Mouse (Mus musculus) naive thymus-derived CD4-positive, alpha-beta T cell, adult 2 months (primary cell): Measurements from ENCODE around the gene Fubp1.

Experiments used
- DNase-seq: peaks from one replicate; pipeline ENCODE4 v3.0.0-alpha.2; 2011; ENCODE audit warnings: low read depth

The Fubp1 gene

GRCm38 (mm10) chr3:152209967-152210634, at the start of gene Fubp1, which contains the start of gene Dnajb4:
TSS of gene Fubp1 (plus strand) at chr3:152210422.
TSS of gene Dnajb4 (minus strand) at chr3:152210302.
- peak; percentile 100 for DNase-seq

- DNase-seq = no peak
These were observed 49.6 kb upstream of the Fubp1 start for GRCm38 (mm10) chr3:152160607-152161006.

GRCm38 (mm10) chr3:152163320-152163719, 46.9 kb upstream of the Fubp1 start:
- no peak for DNase-seq

- DNase-seq = no peak
These were observed 45.2 kb upstream of the Fubp1 start for GRCm38 (mm10) chr3:152165014-152165350.

GRCm38 (mm10) chr3:152165351-152166098, 44.7 kb upstream of the Fubp1 start:
- DNase-seq = no peak

GRCm38 (mm10) chr3:152166099-152166423, 44.2 kb upstream of the Fubp1 start, which contains the start of gene Gipc2:
TSS of gene Gipc2 (minus strand) at chr3:152166230.
- no peak for DNase-seq

- no peak for DNase-seq
These were observed 43.3 kb upstream of the Fubp1 start for GRCm38 (mm10) chr3:152166699-152167451.

- DNase-seq = no peak
These were observed 42.2 kb upstream of the Fubp1 start for GRCm38 (mm10) chr3:152168007-152168406.

GRCm38 (mm10) chr3:152170407-152170806, 39.8 kb upstream of the Fubp1 start:
- no peak for DNase-seq

GRCm38 (mm10) chr3:152171236-152171635, 39.0 kb upstream of the Fubp1 start:
- no peak for DNase-seq

GRCm38 (mm10) chr3:152171862-152172261, 38.4 kb upstream of the Fubp1 start:
- DNase-seq = no peak

- no peak for DNase-seq
These were observed 37.8 kb upstream of the Fubp1 start for GRCm38 (mm10) chr3:152172322-152172935.

GRCm38 (mm10) chr3:152178816-152179215, 31.4 kb upstream of the Fubp1 start:
- no peak for DNase-seq

- no peak for DNase-seq
These were observed 30.9 kb upstream of the Fubp1 start for GRCm38 (mm10) chr3:152179285-152179684.

- DNase-seq = no peak
These were observed 29.6 kb upstream of the Fubp1 start for GRCm38 (mm10) chr3:152180624-152181023.

- DNase-seq = no peak
These were observed 26.7 kb upstream of the Fubp1 start for GRCm38 (mm10) chr3:152183522-152183921.

GRCm38 (mm10) chr3:152186106-152186505, 24.1 kb upstream of the Fubp1 start:
- DNase-seq = no peak

GRCm38 (mm10) chr3:152189306-152189705, 20.9 kb upstream of the Fubp1 start:
- no peak for DNase-seq

- DNase-seq = no peak
These were observed 19.3 kb upstream of the Fubp1 start for GRCm38 (mm10) chr3:152190679-152191477.

GRCm38 (mm10) chr3:152191791-152192237, 18.4 kb upstream of the Fubp1 start:
- peak; percentile 57 for DNase-seq

GRCm38 (mm10) chr3:152192238-152192931, 17.8 kb upstream of the Fubp1 start:
- peak; percentile 71 for DNase-seq
